Mouse (Mus musculus) MEL (cell line): ENCODE data around the gene Znrf1.

Source experiments
- BHLHE40 ChIP-seq: IDR thresholded peaks from 2 replicates; pipeline ENCODE4 v1.6.1; 2012; ENCODE audit warnings: low read depth, mild to moderate bottlenecking, inconsistent platforms, low read length, improper control_type of control experiment, borderline replicate concordance
- CHD1 ChIP-seq: IDR thresholded peaks from 2 replicates; pipeline ENCODE4 v1.6.1; 2012; ENCODE audit warnings: low read depth, mild to moderate bottlenecking, inconsistent platforms, low read length, improper control_type of control experiment
- CTCF ChIP-seq, 3 experiments: IDR thresholded peaks in 2 of 3; conservative IDR thresholded peaks in 1 of 3; 2 replicates each; pipeline ENCODE4 v1.5.1; 2011 to 2012; ENCODE audit warnings: low read length in 3 of 3, low read depth in 2 of 3, mild to moderate bottlenecking in 2 of 3, improper control_type of control experiment in 1 of 3, inconsistent platforms in 1 of 3, mixed read lengths in 1 of 3, moderate library complexity in 1 of 3; ENCODE audit not compliant: control insufficient read depth in 1 of 3, insufficient read depth in 1 of 3, poor library complexity in 1 of 3, severe bottlenecking in 1 of 3
- EP300 ChIP-seq, 2 experiments: IDR thresholded peaks; 2 replicates each; pipeline ENCODE4 v1.6.1; 2011; ENCODE audit warnings: improper control_type of control experiment in 2 of 2, low read length in 2 of 2, low read depth in 1 of 2, mild to moderate bottlenecking in 1 of 2
- GABPA ChIP-seq: IDR thresholded peaks from 2 replicates; pipeline ENCODE4 v1.6.1; 2012; ENCODE audit warnings: low read depth, mild to moderate bottlenecking, inconsistent platforms, low read length, improper control_type of control experiment, moderate library complexity
- MEF2A ChIP-seq: IDR thresholded peaks from 2 replicates; pipeline ENCODE4 v1.6.1; 2014; ENCODE audit warnings: low read depth, mild to moderate bottlenecking, inconsistent platforms, low read length, improper control_type of control experiment; ENCODE audit not compliant: poor library complexity, insufficient replicate concordance, severe bottlenecking; ENCODE audit errors: extremely low read depth
- MYB ChIP-seq: IDR thresholded peaks from 2 replicates; pipeline ENCODE4 v1.6.1; 2011; ENCODE audit warnings: mild to moderate bottlenecking, low read depth, low read length, improper control_type of control experiment
- POLR2A ChIP-seq, 2 experiments: IDR thresholded peaks; 2 replicates each; pipeline ENCODE4 v1.6.1; 2011 to 2012; ENCODE audit warnings: low read length in 2 of 2, mild to moderate bottlenecking in 2 of 2, control low read depth in 1 of 2, improper control_type of control experiment in 1 of 2, low read depth in 1 of 2, moderate library complexity in 1 of 2; ENCODE audit not compliant: control insufficient read depth in 1 of 2, insufficient read depth in 1 of 2, poor library complexity in 1 of 2
- POLR2AphosphoS2 ChIP-seq: IDR thresholded peaks from 2 replicates; pipeline ENCODE4 v1.6.1; 2011; ENCODE audit warnings: low read length, improper control_type of control experiment
- RCOR1 ChIP-seq: IDR thresholded peaks from 2 replicates; pipeline ENCODE4 v1.6.1; 2012; ENCODE audit warnings: low read depth, mild to moderate bottlenecking, inconsistent platforms, low read length, improper control_type of control experiment
- SMC3 ChIP-seq: IDR thresholded peaks from 2 replicates; pipeline ENCODE4 v1.6.1; 2011; ENCODE audit warnings: low read depth, low read length, improper control_type of control experiment
- TBP ChIP-seq: IDR thresholded peaks from 2 replicates; pipeline ENCODE4 v1.8.0; 2011; ENCODE audit warnings: low read depth, low read length, improper control_type of control experiment

DNA sequence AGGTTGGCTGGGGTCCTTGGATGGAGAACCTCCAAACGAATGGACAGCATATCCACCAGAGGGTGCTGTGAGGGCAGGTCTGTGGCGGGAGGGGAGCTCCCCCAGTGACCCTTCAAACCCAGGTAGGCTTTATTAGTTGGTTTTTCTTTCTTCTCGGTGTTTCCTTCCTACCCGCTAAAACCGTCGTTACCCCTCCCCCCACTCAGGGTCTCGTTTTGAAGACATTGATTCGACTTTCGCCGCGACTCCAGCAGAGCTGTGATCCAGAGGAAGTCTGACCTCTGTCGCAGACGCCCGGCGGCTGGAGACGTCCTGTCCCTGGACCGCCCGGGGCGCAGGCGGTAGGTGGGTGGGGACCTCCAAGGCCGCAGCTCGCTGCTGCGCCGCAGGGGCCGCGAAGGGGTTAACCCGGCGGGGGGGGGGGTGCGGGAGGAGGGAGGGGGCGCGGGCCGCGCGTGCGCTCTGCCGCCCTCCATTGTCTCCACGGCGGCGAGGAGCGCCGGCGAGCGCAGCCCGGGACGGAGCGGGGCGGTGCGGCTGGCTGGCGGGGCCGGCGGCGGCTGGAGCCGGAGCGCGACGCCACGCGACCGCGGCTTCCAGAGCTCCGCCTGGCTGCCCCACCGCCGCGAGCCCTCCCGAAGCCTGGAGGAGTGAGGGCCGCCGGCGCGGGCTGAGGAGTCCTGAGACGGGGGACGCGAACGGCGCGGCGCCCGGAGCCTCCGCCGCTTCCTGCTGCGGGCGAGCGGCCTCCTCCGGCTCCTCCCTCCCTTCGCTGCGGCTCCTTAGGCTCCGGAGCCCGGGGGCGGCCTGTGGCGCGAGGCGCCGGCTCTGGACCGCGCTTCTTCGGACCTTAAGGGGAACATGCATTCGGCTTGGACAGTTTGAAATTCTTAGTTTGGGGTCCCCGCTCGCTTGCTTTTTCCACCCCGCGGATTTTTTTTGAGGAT, at the start of gene Znrf1:
- TF ChIP-seq EP300 (IDR thresholded peaks at IDR 0.05; ENCODE audit: low read depth in 1 of 2, low read length in 2 of 2) (no peak; a peak in 1 of 4 replicates), POLR2A (IDR thresholded peaks at IDR 0.05; ENCODE audit: control insufficient read depth in 1 of 2, insufficient read depth in 1 of 2, low read depth in 1 of 2, low read length in 2 of 2, poor library complexity in 1 of 2) (peak; percentile 51 to 84; a peak in 3 of 4 replicates), BHLHE40 (no peak), CTCF (IDR thresholded peaks at IDR 0.05 in 2 of 3, conservative IDR thresholded peaks at IDR 0.05 in 1 of 3; ENCODE audit: control insufficient read depth in 1 of 3, insufficient read depth in 1 of 3, low read depth in 2 of 3, low read length in 3 of 3, poor library complexity in 1 of 3, severe bottlenecking in 1 of 3) (peak; percentile 10 to 59 (median 55); a peak in 5 of 6 replicates), GABPA (no peak), CHD1 (no peak), TBP (0 out of 2 replicates have a peak, but pooled peaks have one; percentile 15), MEF2A (no peak), MYB (peak; percentile 73), RCOR1 (0 out of 2 replicates have a peak, but pooled peaks have one; percentile 7), POLR2AphosphoS2 (no peak), SMC3 (peak; percentile 61)
